Mouse (Mus musculus) cerebellum, adult 11 months (tissue): ENCODE measurements around the gene Apex1.
A peak's percentile ranks its signal among the peaks of the same experiment; 100 is the strongest.
"Not testable (repeated sequence)": the region's sequence is repeated elsewhere in the genome, so short reads cannot be mapped to it uniquely, and the experiment has no call there.

Experiments
- DNase-seq: peaks from one replicate; pipeline ENCODE4 v3.0.0; 2022

Gene Apex1

DNA sequence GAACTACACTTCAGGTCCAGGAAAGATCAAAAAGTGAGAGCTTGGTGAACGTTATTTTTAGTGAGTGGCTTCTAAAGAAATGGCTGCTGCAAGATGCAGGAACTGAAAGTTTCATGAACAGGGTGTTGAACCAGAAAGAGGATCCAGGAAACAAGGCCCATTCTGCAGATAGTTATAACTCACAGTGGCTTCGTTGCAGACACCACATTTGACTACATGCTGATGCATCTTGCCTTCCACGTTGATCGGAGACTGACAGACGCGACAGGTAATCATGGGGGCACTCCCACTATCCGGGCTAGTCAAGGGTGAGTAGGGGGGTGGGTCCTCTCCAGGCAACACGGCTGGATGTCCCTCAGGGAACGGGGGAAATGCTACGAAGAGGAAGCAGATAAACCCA is 5.2 kb downstream of the Apex1 start:
- DNase-seq, result no peak

- DNase-seq, result peak; percentile 85
These were observed 5.6 kb downstream of the Apex1 start for GRCm38 (mm10) chr14:50930377-50930753.

GRCm38 (mm10) chr14:50930754-50931492 is 6.2 kb downstream of the Apex1 start, which contains the start of the genes Pip4p1 and Pnp:
Gene Pip4p1 (minus strand): TSS chr14:50930856.
Gene Pnp (plus strand): TSS chr14:50931082.
- peak; percentile 99 for DNase-seq

- no peak for DNase-seq
These were observed 6.8 kb downstream of the Apex1 start for GRCm38 (mm10) chr14:50931493-50932020.

GRCm38 (mm10) chr14:50936649-50937048 is 11.9 kb downstream of the Apex1 start:
- no peak for DNase-seq

DNA sequence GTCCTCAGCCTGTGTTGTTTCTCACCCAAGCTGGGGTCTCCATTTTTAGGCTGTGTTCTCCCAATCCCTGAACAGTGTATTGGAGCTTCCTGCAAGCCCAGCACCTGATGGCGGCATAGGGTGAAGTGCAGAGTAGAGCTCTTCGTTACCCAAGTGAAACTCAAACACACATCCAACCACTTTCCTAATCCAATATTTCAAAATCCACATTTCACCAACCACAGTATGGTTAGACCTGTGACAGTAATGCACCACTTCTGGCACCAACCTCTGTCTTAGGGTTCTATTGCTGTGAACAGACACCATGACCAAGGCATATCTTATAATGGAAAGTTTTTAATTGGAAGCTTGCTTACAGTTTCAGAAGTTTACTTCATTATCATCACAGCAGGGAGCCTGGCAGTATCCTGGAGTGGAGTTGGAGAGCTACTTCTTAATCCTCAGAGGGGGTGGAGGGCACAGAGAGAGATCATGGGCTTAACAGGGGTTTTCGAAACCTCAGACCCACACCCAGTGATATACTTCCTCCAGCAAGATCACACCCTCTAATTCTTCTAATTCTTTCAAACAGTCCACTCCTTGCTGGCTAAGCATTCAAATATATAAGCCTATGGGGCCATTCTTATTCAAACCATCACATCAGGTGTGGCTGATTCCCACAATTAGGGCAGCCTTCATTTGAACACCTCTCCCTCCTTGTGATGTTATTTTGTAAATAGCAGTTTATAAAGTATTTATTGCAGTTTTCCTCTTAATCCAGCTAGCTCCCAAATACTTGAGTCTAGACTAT is 13.5 kb downstream of the Apex1 start:
- DNase-seq, result no peak

DNA sequence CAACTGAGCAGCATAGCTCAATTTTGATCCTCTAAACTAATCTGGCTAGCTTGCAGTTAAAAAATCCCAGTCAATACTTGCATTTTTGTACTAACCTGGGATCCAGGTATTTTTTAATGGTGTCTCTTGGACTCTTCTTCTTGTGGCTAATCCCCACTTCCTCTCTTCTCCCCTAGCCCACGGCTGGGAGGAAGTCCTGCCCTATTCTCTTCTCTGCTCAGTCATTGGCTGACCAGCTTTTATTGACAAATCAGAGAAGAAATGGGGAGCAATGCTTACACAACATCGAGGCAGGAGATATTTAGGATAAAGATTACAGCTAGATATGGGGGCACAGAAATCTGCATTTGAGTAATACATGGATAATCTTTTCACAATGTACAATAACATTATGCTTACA is 14.2 kb downstream of the Apex1 start:
- DNase-seq, result no peak

DNA sequence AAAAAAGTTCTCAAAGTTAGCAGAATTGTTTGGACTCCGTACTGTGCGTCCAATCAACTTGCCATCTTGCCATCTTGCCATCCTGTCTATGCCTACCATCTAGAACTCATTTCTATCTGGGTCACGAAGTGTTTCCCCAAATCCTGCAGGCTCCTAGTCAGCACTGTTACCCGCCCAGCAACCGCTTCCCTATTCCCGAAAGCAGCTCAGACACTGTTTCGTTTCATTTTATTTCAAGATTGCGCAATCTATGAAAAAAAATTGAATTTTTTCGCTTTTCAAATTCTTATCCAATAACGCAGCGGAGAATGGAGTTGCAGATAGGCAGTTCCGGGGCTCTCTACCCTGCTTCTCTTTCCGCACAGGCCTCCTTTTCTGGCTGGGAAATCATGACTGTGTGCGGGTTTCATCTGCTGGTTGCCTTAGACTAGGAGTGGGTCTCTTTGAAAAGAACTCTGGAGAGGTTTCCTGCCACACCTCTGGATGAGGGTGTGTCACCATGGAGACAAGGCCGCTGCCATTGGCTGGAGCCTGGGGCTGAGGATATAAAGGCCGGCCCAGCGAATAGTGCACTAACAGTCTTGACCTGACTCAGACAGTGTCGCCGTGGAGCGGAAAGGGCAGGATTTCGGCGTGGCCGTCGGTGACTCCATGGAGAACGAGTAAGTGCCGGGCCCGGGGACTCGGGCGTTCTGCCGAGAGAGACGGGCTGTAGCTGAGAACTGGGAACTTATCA is 19.3 kb downstream of the Apex1 start, which contains the start of gene Gm49342:
TSS of gene Gm49342 (plus strand) at position 586 of the 736 bp plus-strand sequence.
- DNase-seq, result peak; percentile 87

DNA sequence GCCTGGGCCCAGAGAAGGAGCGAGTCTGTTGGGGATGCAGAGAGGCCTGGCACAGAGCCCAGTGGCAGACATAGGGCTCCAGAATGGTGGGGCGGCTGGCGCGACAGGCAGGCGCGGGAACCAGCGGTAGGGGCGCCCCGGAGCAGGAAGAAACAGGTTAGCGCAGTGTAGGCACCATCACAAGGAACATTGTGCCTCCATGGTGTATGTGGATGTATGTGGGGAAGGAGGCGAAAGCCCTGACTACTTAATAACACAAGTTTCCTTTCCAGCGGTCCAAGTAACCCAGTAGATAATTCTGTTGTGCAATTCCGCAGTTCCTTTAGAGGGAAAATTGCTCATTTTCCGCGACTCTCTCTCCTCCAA is 19.9 kb downstream of the Apex1 start:
- not testable (repeated sequence) for DNase-seq

GRCm38 (mm10) chr14:50945081-50945480 is 20.3 kb downstream of the Apex1 start:
- not testable (repeated sequence) for DNase-seq

GRCm38 (mm10) chr14:50945526-50945925 is 20.8 kb downstream of the Apex1 start:
- not testable (repeated sequence) for DNase-seq

GRCm38 (mm10) chr14:50955487-50955886 is 30.7 kb downstream of the Apex1 start:
- DNase-seq, result no peak

GRCm38 (mm10) chr14:50955942-50956508 is 31.3 kb downstream of the Apex1 start, which contains the start of gene Pnp2:
Gene Pnp2 (plus strand): TSS chr14:50955992.
- DNase-seq, result peak; percentile 51

- not testable (repeated sequence) for DNase-seq
These were observed 32.0 kb downstream of the Apex1 start for GRCm38 (mm10) chr14:50956724-50957123.

- not testable (repeated sequence) for DNase-seq
These were observed 32.4 kb downstream of the Apex1 start for GRCm38 (mm10) chr14:50957146-50957545.

GRCm38 (mm10) chr14:50958289-50958995 is 33.7 kb downstream of the Apex1 start:
- DNase-seq, result not testable (repeated sequence)

GRCm38 (mm10) chr14:50968216-50968980 is 43.6 kb downstream of the Apex1 start:
- no peak for DNase-seq

- no peak for DNase-seq
These were observed 44.3 kb downstream of the Apex1 start for GRCm38 (mm10) chr14:50969041-50969440.

DNA sequence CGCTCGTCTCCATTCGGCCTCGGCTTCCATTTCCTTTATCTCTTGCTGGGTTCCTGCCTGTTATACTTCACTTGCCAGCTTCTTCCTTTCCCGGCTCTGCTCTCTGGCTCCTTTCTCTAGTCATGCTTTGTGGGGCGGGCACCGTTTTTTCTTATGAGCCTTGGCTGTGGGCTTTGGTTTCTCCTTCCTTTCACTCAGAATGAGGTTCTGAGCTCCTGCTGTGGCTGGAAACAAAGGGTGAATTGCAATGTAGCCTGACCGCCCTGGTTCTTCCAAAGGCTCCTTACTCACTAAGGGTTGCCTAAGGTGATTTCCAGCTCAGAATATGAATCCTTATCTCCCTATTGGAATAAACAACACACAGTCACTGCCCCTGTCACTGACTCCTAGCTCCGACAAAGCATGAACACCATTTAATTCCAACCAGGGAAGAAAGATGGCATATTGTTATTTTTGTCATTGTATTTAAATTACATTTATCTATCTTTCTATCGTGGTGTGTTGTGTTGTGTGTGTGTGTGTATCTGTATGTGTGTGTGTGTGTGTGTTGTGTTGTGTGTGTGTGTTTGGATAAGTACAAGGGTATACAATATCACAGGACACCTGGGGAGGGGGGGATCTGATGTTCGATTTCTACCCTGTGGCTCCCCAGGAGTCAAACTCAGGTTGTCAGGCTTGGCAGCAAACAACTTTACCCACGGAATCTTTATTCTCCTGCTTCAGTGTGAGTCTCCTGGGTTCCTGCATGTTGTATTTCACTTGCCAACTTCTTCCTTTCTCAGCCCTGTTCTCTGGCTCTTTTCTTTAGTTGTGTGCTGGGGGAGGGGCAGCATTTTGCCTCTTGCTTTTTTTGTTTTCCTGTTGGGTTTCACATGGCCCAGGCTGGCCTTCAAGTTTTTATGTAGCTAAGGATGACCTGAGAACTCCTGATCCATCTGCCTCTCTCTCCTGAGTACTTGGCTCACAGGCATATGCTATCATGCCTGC is 45.1 kb downstream of the Apex1 start:
- peak; percentile 12 for DNase-seq

DNA sequence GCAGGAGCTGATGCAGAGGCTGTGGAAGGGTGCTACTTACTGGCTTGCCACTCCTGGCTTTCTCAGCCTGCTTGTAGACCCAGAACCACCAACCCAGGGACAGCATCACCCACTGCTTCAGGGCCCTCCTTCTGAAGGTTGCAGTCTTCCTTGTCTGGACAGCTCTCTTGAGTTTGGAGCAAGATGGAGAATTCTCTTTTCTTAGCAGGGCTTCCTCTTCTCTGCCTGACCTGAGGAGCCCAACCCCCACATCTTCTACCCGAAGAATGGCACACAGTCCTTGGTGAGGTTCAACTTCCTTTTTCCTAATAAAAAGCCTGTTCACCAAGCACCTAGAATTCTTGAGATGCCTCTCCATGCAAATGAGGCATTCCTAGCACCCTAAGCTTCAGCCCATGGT is 46.1 kb downstream of the Apex1 start:
- DNase-seq, result no peak
